Mouse (Mus musculus): Measurements from ENCODE around the gene H2-D1.
A peak's percentile ranks its signal among the peaks of the same experiment; 100 is the strongest.

The H2-D1 gene

DNA sequence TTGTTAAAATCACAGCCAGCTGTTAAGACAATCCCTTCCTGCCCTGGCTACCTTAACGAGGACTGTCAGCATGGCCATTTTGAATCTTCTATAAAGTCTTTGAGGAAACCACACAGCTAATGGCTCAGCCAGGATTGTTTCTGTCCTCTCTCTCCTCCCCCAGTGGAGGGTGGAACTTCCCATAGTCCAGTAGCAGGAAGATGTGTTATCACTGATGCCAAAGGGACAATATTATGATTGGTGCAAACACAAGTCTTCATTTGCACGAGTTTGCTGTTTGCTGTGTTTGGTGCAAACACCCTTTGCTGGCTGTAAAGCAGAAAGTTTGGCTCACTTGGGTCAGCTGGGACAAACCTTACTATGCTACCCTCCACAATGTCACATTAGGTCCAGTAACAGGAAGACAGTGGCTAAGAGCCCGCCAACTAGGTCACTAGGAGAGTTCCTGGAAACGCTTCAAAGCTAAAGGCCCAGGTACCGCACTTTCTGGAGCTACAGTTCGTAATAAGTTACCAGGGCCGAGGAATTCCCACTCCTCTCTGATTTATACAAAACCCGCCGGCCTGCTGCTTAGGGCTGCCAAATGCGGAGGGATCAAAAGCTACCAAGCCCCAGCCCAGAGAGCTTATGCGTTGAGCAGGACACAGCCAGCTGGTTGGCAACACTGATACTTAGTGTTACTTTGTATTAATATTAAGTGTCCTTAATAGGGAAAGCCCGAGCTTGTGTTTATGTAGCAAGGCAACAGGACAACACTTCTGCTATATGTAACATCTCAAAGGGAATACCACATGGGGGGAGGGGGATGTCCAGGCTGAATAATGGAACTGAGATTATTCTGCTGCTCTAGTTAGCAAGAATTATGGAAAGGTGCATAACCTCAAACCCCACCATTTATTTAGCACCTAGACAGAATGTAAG lies 21.9 kb upstream of the H2-D1 start:
- no peak for DNase-seq (ENCODE audit: low read depth, low spot score)

DNA sequence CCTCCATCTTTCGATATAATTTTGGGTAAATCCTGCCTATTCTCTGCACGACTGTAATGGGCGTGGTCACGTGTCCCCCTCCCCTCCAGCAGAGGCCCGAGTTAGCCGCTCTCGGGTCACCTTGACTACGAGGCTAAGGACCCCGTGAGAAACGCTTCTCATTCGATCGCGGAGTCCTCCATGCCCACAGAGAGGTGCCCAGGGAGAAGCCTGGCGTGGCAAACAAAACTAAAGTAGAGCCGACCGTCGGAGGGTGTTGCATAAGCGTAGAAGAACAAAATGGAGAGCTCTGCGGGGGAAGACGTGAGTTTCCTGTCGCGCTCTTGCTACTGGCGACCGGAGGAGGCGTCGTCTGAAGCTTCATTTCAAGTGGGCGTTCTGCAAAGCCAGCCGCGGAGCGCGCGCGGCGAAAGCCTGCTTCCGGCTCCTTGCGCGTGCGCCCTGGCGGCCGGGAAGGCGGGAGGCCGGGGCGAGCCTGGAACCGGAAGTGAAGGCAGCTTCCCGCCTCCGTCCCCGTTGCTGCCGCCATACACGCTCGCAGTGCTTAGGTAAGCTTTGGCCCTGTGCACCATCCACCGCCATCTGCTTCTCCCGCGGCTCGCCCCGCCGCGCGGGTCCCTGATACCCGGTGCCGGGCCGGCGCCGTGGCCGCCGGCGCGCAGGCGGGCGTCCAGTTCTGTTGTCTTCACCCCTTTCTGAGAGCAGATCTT lies 21.1 kb upstream of the H2-D1 start, which contains the start of gene Ddx39b:
Gene Ddx39b (plus strand): TSS at position 442 of the 710 bp plus-strand sequence.
- peak; percentile 95 for DNase-seq (ENCODE audit: low read depth, low spot score)

DNA sequence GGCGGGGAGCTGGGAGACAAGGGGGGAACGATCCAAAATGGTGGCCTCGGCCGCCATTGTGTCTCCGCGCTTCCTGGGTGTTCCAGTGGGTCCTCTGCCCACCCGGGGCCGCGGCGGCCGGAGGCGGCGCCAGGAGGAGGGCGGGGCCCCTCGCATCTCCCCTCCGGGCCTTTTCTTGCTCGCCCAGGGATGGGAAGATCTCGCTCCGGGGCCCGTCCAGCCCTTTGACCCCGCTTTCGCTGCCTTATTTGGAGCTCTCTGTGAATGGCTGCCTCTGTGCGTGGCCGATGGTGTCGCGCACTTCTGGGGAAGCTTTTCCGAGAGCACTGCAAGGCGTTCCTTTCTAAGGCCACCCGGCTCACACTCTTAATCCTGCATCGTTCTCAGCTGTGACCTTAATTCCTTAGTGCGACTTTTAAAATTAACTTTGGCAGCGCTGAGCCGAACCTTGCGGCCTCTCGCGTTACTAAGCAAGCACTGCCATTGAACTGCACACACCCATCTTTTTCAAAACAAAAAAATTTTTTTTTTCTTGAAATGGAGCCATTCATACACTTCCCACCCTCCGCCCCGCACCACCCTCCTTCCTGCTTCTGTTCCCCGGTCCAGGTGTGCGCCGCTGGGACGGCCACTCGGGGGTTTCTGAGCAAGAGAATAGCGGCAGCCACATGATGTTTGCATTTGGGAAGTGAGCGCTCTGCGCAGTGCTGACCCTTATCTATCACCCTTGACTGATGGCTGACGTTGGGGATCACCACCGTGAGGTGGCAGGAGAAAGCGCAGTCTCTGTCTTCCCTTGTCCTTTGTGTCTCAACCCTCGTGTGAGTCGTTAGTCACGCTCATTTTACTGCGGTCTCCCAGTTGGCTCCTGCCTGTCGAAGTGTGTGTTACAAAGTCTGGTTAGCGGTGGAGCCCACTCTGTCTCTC lies 20.3 kb upstream of the H2-D1 start:
- DNase-seq (ENCODE audit: low read depth, low spot score): no peak

DNA sequence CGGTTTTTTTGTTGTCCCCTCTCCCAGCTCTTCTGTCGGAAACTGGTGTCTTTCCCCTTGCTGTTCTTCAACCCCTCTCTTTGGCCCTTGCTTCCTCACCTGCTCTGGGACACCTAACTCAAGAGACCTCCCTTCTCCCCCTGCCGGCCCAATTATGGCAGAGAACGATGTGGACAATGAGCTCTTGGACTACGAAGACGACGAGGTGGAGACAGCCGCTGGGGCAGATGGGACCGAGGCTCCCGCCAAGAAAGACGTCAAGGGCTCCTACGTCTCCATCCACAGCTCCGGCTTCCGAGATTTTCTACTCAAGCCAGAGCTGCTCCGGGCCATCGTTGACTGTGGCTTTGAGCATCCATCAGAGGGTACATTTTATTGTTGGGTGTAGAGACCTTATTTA lies 19.4 kb upstream of the H2-D1 start:
- DNase-seq (ENCODE audit: low read depth, low spot score): no peak

DNA sequence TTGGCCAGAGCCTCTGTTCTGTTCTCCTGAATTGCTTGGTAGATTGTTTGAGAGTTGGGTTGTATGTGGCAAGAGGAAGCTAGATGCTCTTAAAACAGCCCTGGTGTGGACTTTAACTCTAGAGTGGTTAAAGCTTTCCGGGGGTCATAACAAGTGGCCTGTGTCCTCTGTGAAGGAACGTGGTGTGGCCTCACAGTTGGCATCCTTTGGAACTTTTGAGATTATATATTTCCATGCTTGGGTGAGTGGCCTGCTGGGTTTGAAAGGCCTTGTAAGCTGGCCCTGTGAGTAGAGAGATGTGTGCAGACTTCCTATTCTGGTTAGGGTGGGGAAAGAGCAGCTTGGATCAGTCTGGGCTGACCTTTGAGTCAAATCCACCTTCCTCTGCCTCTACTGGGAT lies 17.5 kb upstream of the H2-D1 start:
- DNase-seq (ENCODE audit: low read depth, low spot score): no peak

DNA sequence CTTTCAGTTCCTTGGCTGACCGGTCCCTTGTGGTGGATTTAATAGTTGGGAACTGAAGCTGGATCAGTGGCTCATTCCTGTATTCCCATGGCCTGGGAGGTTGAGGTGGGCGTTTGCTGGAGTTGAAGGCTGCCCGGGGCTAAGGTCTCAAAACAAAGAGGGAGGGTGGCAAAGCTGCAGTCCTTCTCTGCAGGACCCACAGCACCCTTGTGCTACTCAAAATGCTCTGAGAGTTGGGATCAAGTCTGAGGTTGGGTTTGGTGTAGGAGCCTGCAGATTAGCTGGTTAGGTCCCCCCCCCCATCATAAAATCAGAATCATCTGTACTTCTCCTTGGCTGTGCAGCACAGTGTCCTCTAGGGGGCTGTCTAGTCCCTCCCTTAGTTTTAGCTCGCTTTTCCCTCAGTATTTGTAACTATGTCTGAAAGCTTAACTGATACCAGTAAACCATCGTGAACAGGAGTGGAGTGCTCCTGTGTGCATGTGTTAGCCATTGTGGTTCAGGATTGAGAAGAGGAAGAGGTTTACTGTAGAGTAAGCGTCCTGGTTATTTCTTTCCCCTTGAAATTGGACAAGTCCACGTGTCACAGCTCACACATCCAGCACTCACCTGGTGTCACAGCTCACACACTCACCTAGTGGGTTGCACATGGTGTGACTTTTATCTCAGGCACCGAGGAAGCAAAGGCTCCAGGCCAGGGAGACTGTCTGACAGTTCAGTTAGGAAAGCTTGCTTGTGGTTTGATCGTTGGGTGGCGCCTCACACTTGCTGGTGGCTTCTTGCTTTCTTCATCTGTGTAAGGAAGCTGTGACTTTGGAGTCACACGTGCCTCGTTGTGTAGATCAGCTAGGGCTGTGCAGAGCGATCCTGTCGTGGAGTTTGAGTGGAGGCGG lies 16.6 kb upstream of the H2-D1 start:
- DNase-seq (ENCODE audit: low read depth, low spot score): no peak

DNA sequence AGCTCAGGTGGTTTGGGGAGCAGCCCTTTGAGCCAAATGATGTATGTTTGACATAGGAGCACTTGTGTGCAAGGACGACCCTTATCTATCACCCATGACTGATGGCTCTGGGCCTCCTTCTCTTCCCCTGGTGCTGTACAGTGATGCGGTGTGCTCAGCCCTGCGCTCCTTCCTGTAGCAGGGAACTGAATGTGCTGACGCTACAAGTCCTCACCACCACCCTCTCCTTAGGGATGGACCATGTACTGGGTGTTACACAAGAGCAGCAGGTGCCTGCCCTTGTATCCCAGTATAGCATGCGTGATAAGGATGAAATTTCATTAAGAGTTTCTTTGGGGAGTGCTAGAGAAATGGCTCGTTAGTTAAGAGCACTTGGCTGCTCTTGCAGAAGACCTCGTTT lies 15.4 kb upstream of the H2-D1 start:
- no peak for DNase-seq (ENCODE audit: low read depth, low spot score)

DNA sequence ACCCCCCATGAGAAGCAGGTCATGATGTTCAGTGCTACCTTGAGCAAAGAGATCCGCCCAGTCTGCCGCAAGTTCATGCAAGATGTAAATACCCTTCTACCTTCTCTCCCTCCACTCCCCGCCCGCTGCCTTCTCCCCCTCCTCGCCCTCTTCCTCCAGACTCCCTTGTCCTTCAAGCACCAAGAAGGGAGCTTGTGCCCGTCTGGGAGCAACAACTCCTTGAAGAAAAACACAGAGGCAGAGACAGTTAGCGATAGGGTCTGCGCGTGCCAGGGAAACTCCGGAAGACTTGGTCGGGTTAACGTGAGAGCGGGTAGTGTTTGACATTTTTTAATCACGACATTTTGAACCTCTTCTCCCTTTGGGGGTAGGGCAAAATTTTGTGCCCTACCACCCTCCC lies 13.5 kb upstream of the H2-D1 start:
- DNase-seq (ENCODE audit: low read depth, low spot score): no peak

DNA sequence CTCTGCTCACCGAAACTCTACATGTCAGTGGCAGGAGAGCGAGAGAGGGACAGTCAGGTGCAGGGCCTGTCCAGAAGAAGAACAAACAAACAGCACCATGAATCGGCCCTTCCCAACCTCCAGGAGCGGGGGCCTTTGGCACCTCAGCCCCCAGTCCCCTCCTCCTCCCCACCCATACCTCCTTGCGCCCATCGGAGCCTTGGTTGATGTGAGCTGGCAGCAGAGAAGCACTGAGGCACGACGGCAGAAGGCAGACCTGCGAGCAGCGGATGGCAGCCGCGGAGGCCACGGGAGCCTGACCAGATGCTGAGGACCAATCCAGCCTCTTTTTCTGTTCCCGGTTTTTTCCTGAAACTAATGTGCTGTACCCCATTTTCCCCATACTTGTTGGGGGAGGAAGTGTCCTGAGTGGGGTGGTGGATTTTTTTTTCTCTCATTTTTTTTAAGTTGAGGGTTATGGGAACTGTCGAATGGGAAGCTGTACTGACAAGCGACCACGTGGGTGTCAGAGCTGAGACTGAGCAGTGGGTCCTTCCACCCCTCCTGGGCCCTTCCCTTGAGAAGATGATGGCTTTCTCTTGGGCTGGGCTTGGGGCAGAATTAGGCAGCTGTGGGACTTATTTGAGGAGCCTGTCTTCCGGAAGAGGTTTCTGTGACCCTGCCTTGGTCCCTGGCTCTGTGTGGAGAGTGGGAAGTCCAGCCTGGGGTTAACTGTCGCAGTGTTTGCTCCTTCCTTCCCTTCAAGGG lies 12.9 kb upstream of the H2-D1 start:
- no peak for DNase-seq (ENCODE audit: low read depth, low spot score)

DNA sequence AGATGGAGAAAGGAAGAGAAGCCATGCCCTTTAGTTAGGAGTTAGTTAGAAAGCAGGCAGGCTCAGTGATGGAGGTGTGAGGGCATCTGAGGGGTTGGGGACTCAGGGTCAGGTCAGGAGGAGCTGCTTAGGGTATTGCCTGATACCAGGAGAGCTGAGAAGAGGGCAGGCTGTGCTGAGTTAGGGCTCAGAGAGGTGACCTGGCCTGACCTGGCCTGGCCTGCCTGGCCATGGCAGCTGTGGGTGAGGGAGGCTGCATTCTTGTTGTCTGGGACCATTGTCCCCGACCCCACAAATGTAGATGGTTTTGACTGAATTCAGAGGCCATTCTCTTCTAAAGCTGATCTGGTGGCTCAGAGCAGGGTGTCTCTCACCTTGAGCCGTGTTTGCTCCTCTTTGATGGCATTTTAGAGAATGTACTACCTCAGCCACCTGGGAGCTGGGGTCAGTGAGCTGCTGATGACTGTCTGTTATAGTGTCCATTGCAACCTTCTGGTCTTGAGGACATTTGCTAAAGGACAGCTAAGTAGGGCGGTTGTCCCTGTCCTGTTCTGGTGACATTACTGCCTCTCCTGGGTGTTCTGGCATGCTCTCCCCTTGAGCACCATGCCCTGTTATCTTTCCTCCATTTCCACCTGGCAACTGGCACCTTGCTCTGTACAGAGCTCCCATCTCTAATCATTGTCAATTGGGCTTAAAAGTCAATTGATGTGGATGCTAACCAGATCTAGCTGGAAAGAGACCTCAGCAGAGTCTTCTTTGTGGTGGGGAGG lies 12.0 kb upstream of the H2-D1 start:
- DNase-seq (ENCODE audit: low read depth, low spot score): no peak

DNA sequence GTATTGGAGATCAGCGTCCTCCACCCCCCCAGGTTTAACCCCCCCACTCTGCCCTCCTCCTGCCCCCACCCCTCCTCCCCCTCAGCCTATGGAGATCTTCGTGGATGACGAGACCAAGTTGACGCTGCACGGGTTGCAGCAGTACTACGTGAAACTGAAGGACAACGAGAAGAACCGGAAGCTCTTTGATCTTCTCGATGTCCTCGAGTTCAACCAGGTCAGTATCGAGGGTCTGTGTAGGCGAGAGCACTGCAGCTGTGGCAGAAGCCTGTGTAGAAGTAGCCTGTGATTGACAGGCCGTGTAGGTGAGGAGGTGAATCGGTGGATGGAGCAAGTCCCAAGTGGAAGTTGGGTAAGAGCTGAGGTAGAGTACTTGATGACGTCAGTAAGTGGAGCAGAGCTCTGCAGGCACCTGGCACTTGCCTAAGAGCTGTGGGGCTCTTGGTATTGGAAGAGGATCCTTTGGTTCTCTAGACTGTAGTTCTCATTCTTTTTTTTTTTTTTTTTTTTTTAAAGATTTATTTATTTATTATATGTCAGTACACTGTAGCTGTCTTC lies 11.3 kb upstream of the H2-D1 start:
- DNase-seq (ENCODE audit: low read depth, low spot score): no peak

DNA sequence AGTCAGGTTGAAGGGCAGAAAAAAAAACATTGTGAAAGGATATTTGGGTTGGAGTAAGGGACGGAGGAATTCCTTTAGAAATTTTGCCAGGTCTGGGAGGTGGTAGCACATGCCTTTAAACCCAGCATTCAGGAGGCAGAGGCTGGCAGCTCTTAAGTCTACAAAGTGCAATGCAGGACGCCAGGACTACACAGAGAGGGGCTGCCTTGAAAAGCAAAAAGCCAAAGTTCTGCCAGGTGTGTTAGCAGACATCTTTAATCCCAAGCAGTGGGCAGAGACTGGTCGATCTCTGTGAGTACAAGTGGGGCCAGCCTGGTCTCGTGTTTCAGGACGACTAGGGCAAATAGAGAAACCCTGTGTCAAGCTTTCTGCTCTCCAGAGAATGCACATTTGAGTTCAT lies 10.5 kb upstream of the H2-D1 start:
- no peak for DNase-seq (ENCODE audit: low read depth, low spot score)

DNA sequence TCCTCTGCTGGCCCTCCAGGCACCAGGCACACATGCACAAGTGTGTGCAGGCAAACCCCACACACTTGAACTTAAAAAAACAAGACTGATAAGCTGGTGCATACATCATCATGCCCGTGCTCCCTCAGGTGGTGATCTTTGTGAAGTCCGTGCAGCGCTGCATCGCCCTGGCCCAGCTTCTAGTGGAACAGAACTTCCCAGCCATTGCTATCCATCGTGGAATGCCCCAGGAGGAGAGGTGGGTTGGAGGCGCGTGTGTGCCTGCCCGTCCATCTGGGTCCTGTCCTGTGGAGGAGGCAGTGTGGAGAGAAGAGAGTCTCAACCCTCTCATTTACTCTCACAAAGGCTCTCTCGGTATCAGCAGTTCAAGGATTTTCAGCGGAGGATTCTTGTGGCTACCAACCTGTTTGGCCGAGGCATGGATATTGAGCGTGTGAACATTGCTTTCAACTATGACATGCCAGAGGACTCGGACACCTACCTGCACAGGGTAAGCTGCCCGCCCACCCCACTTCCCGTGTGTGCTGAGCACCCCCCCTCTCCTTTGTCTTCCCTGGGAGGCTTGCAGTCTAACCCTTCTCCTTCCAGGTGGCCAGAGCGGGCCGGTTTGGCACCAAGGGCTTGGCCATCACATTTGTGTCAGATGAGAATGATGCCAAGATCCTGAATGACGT lies 9.8 kb upstream of the H2-D1 start:
- no peak for DNase-seq (ENCODE audit: low read depth, low spot score)

DNA sequence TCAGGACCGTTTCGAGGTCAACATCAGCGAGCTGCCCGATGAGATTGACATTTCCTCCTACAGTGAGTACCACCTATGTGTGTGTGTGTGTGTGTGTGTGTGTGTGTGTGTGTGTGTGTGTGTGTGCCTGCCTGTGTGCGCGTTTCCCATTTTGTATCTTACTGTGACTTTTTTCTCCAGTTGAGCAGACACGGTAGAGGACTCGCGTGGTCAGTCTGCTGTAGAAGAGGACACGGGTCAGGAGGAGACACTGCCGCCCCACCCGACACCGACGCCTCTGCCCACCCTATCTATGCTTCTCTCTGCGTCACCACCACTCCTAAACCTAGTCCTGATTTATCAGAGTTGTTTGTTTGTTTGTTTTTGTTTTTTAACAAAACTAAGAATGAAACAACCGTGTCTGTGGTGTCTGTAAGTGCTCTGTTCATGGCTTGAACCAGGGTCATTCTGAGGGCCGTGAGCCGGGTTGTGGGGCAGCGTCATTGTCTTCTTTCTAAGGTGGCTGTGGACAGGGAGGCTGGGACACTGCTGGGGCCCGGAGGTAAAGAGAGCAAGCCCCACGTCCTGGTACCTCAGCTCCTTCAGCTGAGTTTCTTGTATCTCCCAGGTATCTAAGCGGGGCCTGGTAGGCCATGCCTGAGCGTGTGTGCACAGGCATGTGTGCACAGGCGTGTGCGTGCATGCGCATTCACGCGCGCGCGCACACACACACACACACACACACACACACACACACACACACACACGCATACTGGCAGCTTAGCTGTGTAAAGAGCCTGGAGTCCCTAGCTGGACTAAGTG lies 9.0 kb upstream of the H2-D1 start:
- DNase-seq (ENCODE audit: low read depth, low spot score): no peak

DNA sequence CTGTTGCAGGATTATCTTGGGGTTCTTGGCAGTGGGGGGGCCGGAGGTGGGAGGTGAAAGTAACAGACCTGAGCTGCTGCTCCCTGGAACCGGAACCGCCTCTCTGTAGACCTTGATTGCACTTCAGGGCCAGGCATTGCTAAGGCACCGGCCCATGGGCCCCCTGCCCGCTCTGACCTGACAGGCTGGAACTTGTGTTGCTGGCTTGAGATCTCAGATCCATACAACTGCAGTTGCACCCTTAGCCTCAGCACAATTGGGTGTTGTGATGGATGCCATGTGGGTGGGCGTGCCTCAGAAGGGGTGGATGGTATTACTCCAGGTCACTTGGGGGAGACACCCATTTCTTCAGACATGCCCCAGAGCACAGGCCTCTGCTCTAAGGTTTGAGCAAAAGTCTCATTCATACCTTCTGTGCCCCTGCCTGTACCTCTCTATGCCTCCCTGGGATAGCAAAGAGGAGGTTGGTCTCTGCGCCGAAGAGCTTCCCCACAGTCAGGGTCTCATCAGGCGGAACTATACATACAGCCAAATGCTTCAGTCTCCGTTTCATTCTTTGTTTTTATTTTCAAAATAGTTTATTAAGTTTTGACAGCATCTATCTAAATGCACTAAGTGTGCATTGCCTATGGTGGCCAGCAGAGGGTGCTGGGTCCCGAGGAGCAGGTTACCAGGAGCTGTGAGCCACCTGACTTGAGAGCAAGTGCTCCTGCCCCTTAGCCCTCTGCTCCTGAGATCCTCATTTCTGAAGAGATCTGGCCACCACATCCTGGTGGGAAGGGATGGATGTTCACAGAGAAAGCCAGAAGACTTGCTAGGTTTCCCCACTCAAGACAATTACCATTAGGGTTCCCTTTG lies 8.1 kb upstream of the H2-D1 start:
- DNase-seq (ENCODE audit: low read depth, low spot score): no peak

DNA sequence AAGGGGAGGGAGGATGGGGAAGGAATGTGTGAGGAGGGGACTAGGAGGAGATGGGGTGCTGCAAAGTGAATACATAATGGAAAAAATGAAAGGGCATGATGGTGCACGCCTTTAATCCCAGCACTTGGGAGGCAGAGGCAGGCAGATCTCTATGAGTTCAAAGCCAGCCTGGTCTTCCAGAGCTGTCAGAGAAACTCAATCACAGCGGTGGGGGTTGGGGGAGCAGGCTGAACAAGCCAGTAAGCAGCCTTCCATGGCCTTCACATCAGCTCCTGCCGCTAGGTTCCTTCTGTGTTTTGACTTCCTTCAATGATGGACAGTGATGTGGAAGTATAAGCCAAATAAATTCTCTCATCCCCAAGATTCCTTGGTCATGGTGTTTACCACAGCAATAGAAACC lies 7.2 kb upstream of the H2-D1 start:
- no peak for DNase-seq (ENCODE audit: low read depth, low spot score)

DNA sequence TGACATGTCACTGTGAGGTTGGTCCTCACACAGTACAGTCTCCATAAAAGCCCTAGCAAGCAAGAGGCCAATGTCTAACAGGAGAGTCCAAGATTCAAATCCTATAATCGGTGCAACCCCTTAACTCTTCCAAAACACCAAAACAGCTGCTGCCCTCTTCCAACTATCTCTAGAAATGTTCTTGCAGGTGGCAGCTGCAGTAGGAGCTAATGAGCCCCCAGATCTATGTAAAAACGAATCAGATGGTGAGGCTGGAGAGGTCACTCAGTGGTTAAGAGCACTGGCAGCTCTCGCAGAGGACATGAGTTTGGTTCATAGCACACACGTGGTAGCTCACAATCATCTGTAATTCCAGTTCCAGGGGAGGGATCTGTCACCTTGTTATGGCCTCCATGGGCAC lies 6.8 kb upstream of the H2-D1 start:
- DNase-seq (ENCODE audit: low read depth, low spot score): no peak
